Mouse (Mus musculus) heart, embryonic 14.5 days (tissue): ENCODE results near the gene Dok5. TPM values are rescaled to one million over a fixed set of nuclear protein-coding genes. Genes with fewer than 3 reads are reported as not detected.

Experiments
- ATAC-seq: fragments of 200-750 bp; cut with Nextera tagmentation; 2 replicates; pipeline ENCODE4 v1.8.0; 2017; ENCODE audit warnings: low read depth, moderate TSS enrichment; ENCODE audit not compliant: insufficient number of reproducible peaks, insufficient read depth, low FRiP score
- H3K27ac ChIP-seq, 2 experiments: fragments of 200-500 bp in 1 of 2; fragments of 300-500 bp in 1 of 2; sonication (generic) in 1 of 2; replicated peaks in 1 of 2; 2 replicates each; pipeline ENCODE4 v1.5.1; 2012 to 2014; ENCODE audit warnings: low read depth in 2 of 2, low read length in 2 of 2, control low read depth in 1 of 2, mild to moderate bottlenecking in 1 of 2, mixed read lengths in 1 of 2; ENCODE audit not compliant: control insufficient read depth in 1 of 2, insufficient read depth in 1 of 2
- H3K27me3 ChIP-seq: fragments of 300-500 bp; sonication (generic); 2 replicates; pipeline ENCODE4 v1.6.1; 2014; ENCODE audit warnings: mild to moderate bottlenecking, low read length, control low read depth; ENCODE audit not compliant: control insufficient read depth, insufficient read depth
- H3K36me3 ChIP-seq: fragments of 300-500 bp; sonication (generic); 2 replicates; pipeline ENCODE4 v1.6.1; 2014; ENCODE audit warnings: mild to moderate bottlenecking, control low read depth, low read length, mixed read lengths; ENCODE audit not compliant: control insufficient read depth, insufficient read depth
- H3K4me1 ChIP-seq, 2 experiments: fragments of 200-500 bp in 1 of 2; fragments of 300-500 bp in 1 of 2; sonication (generic) in 1 of 2; 2 replicates each; pipeline ENCODE4 v1.6.1; 2012 to 2014; ENCODE audit warnings: low read length in 2 of 2, control low read depth in 1 of 2, mixed read lengths in 1 of 2; ENCODE audit not compliant: control insufficient read depth in 2 of 2, insufficient read depth in 2 of 2
- H3K4me2 ChIP-seq: fragments of 300-500 bp; sonication (generic); 2 replicates; pipeline ENCODE4 v1.6.1; 2014; ENCODE audit warnings: mild to moderate bottlenecking, low read length
- H3K4me3 ChIP-seq, 2 experiments: fragments of 200-500 bp in 1 of 2; fragments of 300-500 bp in 1 of 2; sonication (generic) in 1 of 2; 2 replicates each; pipeline ENCODE4 v1.5.1; 2012 to 2014; ENCODE audit warnings: low read length in 2 of 2, mild to moderate bottlenecking in 2 of 2, control low read depth in 1 of 2, low read depth in 1 of 2, moderate library complexity in 1 of 2; ENCODE audit not compliant: control insufficient read depth in 1 of 2, insufficient read depth in 1 of 2
- H3K9ac ChIP-seq: fragments of 300-500 bp; sonication (generic); 2 replicates; pipeline ENCODE4 v1.6.1; 2014; ENCODE audit warnings: mild to moderate bottlenecking, low read length
- H3K9me3 ChIP-seq: fragments of 300-500 bp; sonication (generic); 2 replicates; pipeline ENCODE4 v1.6.1; 2016; ENCODE audit warnings: low read length, control low read depth; ENCODE audit not compliant: control insufficient read depth
- WGBS: fragments of 180-500 bp; shearing (Covaris S2); extraction: QIAGEN DNeasy Blood & Tissue Kit; methylation state at CpG from one replicate; pipeline ENCODE4 v1.1.7; 2014; 5-methylcytosine and 5-hydroxymethylcytosine counted together
- polyA plus RNA-seq: library from polyadenylated mRNA; unstranded; fragments of >200 nt; fragmentation: Nextera tagmentation; extraction: Ambion mirVana; gene quantifications from 2 replicates; pipeline ENCODE4 v1.2.1, GENCODE M21; 2014

The Dok5 gene
- polyA plus RNA-seq, 1 experiment from 2014 or later = 4.4 TPM

DNA sequence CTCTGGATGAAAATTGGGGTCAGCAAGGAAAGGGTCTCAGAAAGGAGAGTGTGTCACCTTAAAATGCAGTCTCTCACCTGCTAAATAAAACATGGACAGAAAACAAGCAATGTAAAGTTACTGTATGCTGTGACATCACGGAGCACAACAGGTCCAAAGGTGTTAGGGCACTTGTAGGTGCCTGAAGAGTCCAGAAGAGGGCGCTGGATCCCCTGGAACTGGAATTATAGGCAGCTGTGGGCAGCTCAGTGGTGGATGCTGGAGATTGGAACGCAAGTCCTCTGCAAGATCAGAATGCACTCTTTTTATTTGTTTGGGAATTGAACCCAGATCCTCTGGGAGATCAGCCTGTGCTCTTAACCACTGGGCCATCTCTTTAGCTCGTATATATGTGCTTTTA, 129.0 kb downstream of the Dok5 start:
- Histone ChIP-seq H3K27ac (no peak overlapping the region), H3K4me1 (no peaks in the 10 kb centered on the region; a peak in 2 of 4 replicates), H3K9me3 (no peaks in the 10 kb centered on the region; the same call in 1 of the 2 replicates), H3K4me2 (no peak overlapping the region), H3K27me3 (no peaks in the 10 kb centered on the region), H3K9ac (no peak overlapping the region), H3K4me3 (no peak overlapping the region), H3K36me3 (no peaks in the 10 kb centered on the region)
- WGBS = 60% methylated on average over 4 of the region's 4 CpGs
- ATAC-seq = no peak

DNA sequence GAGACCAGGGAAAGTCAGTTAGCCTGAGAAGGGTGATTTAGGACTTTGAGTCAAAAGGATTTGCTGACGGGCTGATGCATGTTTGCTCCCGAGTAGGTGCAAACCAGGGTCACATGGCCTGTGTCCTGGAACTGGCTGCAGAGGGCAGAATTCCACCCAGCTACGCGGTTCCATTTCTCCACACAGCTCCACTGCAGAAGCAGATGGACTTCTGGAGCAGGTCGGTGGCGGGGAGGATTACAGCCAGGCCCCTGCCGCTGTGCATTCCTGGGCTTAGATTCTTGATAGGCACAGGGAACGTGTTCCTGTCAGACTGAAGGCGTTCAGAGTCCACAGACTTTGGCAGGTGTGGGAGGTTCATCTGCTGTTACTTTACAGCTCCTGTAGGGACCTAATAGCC, 131.2 kb downstream of the Dok5 start:
- Histone ChIP-seq H3K9ac (no peak overlapping the region), H3K27me3 (no peaks in the 10 kb centered on the region), H3K4me1 (no peaks in the 10 kb centered on the region; a peak in 2 of 4 replicates), H3K27ac (no peak overlapping the region; a peak in 1 of 4 replicates), H3K4me2 (no peak overlapping the region), H3K4me3 (no peak overlapping the region), H3K36me3 (no peaks in the 10 kb centered on the region), H3K9me3 (no peaks in the 10 kb centered on the region; the same call in 1 of the 2 replicates)
- ATAC-seq = no peak
- WGBS = 29% methylated on average over 9 of the region's 9 CpGs

DNA sequence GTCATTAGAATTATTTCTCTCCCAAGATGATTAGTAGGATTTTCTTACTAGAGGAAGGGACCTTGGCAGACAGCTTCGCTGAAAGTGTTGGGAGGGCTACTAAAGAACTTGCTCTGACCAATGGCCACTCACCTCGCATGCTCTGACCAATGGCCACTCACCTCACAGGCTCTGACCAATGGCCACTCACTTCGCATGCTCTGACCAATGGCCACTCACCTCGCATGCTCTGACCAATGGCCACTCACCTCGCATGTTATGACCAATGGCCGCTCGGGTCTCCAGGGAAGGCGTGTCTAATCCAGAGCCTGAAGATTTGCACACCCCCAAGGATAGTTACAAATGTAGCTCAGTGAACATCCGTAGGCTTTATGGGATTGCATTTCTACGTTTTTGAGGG, 131.6 kb downstream of the Dok5 start:
- no peak overlapping the region for H3K4me3 ChIP-seq
- no peaks in the 10 kb centered on the region for H3K36me3 ChIP-seq
- no peaks in the 10 kb centered on the region; a peak in 2 of 4 replicates for H3K4me1 ChIP-seq
- no peak overlapping the region for H3K9ac ChIP-seq
- H3K27me3 ChIP-seq = no peaks in the 10 kb centered on the region
- ATAC-seq = no peak
- no peaks in the 10 kb centered on the region; the same call in 1 of the 2 replicates for H3K9me3 ChIP-seq
- no peak overlapping the region; a peak in 1 of 4 replicates for H3K27ac ChIP-seq
- no peak overlapping the region for H3K4me2 ChIP-seq
- 92% methylated on average over 10 of the region's 10 CpGs for WGBS

DNA sequence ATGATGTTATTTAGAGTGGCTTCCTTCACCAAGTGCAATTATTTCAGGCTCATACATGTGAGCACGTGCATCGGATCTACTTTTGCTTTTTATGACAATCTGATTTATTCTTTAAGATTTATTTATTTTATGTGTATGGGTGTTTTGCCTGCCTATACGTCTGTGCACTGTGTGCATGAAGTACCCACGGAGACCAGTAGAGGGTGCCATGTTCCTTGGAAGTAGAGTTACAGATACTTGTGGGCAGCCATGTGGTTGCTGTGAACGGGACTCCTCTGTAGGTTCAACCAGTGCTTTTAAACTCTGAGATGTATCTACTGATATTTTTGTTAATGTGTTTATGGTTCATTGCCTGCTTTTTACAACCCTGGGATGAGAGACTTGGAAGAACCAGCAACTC, 132.4 kb downstream of the Dok5 start:
- Histone ChIP-seq H3K9me3 (no peaks in the 10 kb centered on the region; the same call in 1 of the 2 replicates), H3K4me3 (no peak overlapping the region), H3K4me2 (no peak overlapping the region), H3K4me1 (no peaks in the 10 kb centered on the region; a peak in 2 of 4 replicates), H3K9ac (no peak overlapping the region), H3K27me3 (no peaks in the 10 kb centered on the region), H3K27ac (no peak overlapping the region), H3K36me3 (no peaks in the 10 kb centered on the region)
- no peak for ATAC-seq
- WGBS = 90% methylated on average over 5 of the region's 5 CpGs

DNA sequence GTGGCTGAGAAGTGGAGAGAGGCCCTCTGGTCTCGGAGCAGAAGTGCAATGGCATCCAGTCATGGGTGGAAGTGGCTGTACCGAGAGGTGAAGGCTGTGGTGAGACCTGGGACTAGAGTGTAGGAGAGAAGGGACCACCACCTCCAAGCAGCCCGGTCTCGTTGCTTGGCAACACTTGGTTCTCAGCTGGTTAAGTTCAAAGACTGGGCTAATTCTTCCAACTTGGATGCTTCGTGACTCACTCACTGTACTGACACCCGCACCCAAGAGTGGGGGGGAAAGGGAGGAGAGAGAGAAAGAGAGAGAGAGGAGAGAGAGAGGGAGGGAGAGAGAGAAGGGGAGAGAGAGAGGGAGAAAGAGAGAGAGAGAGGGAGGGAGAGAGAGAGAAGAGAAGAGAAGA, 133.2 kb downstream of the Dok5 start:
- H3K4me2 ChIP-seq = no peak overlapping the region
- no peaks in the 10 kb centered on the region for H3K36me3 ChIP-seq
- H3K9me3 ChIP-seq = no peaks in the 10 kb centered on the region; the same call in 1 of the 2 replicates
- no peak overlapping the region for H3K4me3 ChIP-seq
- no peak for ATAC-seq
- WGBS = 76% methylated on average over 6 of the region's 6 CpGs
- no peak overlapping the region for H3K27ac ChIP-seq
- no peaks in the 10 kb centered on the region; a peak in 2 of 4 replicates for H3K4me1 ChIP-seq
- no peak overlapping the region for H3K9ac ChIP-seq
- no peaks in the 10 kb centered on the region for H3K27me3 ChIP-seq

DNA sequence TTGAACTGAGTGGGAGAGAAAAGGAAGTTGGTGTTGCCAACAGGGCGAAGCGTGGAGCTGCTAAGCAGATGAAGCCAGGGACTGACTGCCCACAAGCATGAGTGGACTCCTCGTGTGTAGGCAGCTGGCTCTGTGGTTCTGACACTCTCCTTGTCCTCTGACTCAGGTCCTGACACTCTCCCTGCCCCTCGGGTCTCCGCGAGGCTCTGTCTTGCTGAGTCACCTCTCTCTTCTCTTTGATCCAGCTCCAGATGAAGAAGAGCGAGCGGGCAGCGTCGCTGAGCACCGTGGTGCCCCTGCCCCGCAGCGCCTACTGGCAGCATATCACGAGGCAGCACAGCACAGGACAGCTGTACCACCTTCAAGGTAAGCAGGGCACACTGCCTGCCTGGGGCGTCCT, 139.0 kb downstream of the Dok5 start:
- no peaks in the 10 kb centered on the region for H3K9me3 ChIP-seq
- no peaks in the 10 kb centered on the region for H3K4me1 ChIP-seq
- WGBS = 75% methylated on average over 15 of the region's 15 CpGs
- H3K9ac ChIP-seq = no peak overlapping the region
- H3K36me3 ChIP-seq = no peaks in the 10 kb centered on the region
- no peak overlapping the region for H3K4me3 ChIP-seq
- no peak overlapping the region for H3K4me2 ChIP-seq
- no peak for ATAC-seq
- H3K27ac ChIP-seq = no peak overlapping the region
- H3K27me3 ChIP-seq = no peaks in the 10 kb centered on the region

DNA sequence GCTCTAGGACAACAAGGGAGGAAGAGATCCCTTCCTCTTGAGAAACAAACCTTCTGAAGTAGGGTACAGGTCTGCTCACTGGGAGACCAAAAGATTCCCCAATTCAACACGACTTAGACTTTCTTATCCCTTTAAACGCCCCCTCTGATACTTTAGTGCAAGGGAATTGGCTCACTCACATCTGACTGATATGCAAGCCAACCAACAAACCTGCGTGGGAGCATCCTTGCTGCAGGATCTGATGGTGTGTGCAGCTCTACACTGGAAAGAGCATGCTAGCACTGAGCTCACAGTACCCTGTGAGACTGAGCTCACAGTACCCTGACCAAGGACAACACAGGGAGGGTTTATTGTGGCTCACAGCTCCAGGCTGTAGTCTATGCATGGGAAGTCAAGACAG, 139.9 kb downstream of the Dok5 start:
- no peaks in the 10 kb centered on the region for H3K27me3 ChIP-seq
- no peak overlapping the region for H3K4me2 ChIP-seq
- H3K4me3 ChIP-seq = no peak overlapping the region
- no peaks in the 10 kb centered on the region for H3K9me3 ChIP-seq
- ATAC-seq = no peak
- no peaks in the 10 kb centered on the region for H3K4me1 ChIP-seq
- H3K27ac ChIP-seq = no peak overlapping the region
- no peaks in the 10 kb centered on the region for H3K36me3 ChIP-seq
- H3K9ac ChIP-seq = no peak overlapping the region
- 79% methylated on average over 3 of the region's 3 CpGs for WGBS

DNA sequence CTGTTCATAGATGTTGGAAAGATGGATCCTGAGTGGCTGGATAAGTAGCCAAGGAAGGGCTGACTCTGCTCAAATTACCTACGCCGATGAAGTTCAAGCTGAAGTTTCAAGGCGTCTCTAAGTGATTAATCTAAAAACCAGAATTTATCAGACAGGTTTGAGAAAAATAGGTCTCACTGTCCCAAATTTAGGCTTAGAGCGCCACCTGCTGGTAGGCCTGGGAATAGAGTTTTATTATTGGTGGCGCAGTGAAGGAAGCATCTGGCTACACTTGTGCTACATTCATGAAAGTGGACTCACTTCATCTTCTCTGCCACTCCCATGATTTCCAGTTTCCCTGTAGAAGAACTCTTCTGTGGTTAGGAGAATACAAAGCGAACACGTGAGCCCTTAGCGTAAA, 141.8 kb downstream of the Dok5 start:
- H3K9me3 ChIP-seq = no peaks in the 10 kb centered on the region
- no peak overlapping the region for H3K27ac ChIP-seq
- peaks cover 5% of the 10 kb centered on the region for H3K27me3 ChIP-seq
- H3K4me1 ChIP-seq = no peaks in the 10 kb centered on the region
- H3K4me2 ChIP-seq = no peak overlapping the region
- H3K9ac ChIP-seq = no peak overlapping the region
- ATAC-seq = no peak
- no peak overlapping the region for H3K4me3 ChIP-seq
- WGBS = 11% methylated on average over 8 of the region's 8 CpGs
- no peaks in the 10 kb centered on the region for H3K36me3 ChIP-seq
